Mouse (Mus musculus) adrenal gland (tissue): ENCODE measurements around the gene Ube3b.

ENCODE experiments used
- intact Hi-C: fragments of 180-260 bp; cut with DNase I; formaldehyde crosslinking; loops from one replicate; pipeline ENCODE4 v1.15.1; 2025

The Ube3b gene

GRCm38 (mm10) chr5:114373174-114373573 lies 7.2 kb upstream of the Ube3b start:
- intact Hi-C loops, result no loop called here

DNA sequence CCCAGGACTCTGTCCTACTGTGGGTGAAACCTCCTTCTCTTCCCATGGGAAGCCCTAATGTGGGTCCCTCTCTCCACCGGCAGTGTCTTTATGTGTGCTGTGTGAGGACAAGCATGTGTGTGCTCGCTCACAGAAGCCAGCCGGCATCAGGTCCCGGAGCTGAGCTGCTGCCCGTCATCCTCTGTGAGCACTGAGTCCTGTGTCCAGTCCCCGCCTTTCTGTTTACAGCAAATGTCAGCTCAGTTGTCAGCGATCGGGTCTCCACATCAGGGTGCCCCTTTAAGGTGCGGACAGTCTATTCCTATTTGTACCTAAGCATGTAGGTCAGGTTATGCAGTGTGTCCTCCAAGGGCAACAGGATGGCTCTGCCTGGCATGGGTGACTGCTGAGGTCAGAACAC lies 6.8 kb upstream of the Ube3b start:
- intact Hi-C loops, result no loop called here

- intact Hi-C loops, result no loop called here
Measured at GRCm38 (mm10) chr5:114374409-114375213, 5.8 kb upstream of the Ube3b start.

DNA sequence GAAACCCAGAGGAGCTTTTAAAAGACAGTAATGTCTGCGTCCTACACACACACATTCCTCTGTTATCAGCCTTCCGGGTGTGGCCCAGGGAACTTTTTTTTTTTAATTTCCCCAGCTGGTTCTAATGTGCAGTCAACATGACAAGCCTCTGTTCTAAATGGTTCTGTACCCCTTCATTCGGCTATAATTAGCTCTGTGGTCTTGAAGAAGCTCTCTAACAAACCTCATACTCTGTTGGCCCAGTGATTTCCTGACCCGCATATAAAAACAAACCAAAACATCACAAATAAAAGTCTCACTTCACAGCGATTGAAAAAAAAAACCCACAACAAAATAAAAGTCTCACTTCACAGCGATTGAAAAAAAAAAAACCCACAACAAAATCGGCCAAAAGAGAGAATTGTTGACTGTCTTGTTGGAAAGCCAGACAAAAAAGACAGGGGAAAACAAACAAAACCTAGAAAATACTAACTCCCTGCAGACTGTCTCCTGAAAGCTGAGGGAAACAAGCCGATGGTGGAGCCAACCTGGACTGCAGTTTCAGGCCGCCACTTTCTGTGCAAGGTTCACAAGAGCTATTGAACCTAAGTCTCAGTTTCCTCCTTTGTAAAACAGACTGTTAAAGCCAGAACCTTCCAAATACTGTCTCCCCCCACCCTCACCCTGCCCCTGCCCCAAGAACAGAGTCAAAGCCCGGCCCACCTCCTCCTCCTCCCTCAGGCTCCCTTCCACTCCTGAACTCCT lies 2.1 kb upstream of the Ube3b start:
- intact Hi-C loops, result no loop called here

DNA sequence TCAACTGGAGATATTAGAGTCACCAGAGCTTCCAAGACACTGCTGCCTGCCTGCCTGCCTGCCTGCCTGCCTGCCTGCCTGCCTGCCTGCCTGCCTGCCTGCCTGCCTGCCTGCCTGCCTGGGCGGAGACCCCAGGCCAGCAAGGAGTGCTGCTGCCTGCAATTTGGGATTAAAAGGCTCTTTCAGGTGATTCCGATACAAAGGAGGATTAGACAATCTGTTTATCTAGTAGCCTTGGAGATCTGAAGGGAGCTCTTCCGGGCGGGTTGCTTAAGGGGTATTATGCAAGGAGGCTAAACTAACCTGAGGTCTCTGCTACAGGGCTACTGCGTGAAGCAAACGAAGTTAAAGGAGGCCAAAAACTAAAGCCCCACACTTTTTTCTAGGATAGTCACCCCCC lies 1.5 kb upstream of the Ube3b start:
- intact Hi-C loops, result no loop called here

GRCm38 (mm10) chr5:114379763-114380162 lies 644 bp upstream of the Ube3b start:
- intact Hi-C loops, result loop anchor here (5.0 kb wide), 1 partner anchor 67 kb away; no protein-coding TSS in a partner anchor

DNA sequence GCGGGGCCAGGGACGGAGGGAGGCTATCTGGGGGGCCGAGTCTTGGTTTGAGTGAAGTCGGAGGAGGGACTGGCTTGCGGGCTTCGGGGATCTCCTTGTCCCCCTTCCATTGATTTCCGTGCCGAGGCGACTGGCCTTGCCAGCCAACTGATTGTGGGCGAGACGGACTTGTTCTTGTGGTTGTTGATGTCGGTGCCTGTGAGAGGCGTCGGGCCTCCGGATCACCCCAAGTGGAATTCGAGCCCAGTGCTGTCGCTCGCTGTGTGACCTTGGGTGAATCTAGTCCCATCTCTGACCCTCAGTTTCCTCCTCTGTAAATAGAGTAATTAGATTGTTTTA lies 575 bp downstream of the Ube3b start:
- intact Hi-C loops, result loop anchor here (5.0 kb wide), 1 partner anchor 69 kb away; no protein-coding TSS in a partner anchor

DNA sequence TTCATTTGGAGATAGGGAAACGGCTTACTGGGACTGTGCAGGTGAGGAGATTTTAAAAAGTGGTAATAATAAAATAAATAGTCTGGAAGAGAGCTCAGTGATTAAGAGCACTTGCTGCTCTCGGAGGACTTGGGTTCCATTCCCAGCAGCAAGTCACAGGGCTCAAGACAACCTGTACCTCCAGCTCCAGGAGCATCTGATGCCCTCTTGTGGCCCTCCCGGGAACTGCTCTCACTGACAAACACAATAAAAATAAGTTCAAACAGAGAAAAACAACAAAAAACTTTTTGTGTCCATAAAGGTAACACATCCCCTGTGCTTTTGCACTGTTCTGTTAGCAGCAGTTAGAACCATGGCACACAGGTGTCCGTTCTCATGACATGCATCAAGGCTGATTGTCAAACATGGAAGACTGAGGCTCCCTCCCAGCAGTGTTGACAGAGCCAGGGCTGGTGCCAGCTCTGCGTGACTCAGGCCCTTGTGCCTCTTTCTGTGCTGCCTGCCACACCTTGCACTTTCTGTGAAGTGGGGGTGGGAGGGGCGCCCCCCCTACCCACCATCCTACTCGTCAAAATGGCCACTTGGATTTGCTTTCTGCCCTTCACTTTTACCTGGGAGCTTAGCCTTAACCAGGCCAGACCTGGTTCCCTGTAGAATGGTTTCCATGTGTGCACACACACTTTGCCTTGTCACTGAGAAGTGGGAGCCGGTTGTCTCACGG lies 2.9 kb downstream of the Ube3b start:
- intact Hi-C loops, result loop anchor here (5.0 kb wide), 1 partner anchor 71 kb away; no protein-coding TSS in a partner anchor

DNA sequence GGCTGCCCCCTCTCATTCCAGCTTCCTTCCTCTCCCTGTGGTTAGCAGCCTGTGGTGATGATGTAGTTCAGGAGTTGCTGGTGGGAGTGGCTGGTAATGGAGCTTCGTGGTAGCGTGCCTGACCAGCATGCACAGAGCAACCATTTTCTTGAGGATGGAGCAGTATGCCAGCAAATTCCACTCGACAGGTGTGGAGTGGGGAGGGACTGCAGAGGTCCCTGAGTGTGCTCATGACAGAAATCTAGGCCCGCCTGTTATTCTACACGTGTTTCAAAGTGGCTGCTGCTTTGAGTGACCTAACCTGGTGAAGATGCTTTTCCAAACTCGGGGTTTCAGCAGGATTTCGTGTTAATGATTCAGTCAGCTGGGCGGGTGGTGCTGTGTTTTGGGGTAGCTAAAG lies 4.0 kb downstream of the Ube3b start:
- intact Hi-C loops, result loop anchor here (5.0 kb wide), 1 partner anchor 72 kb away; no protein-coding TSS in a partner anchor

DNA sequence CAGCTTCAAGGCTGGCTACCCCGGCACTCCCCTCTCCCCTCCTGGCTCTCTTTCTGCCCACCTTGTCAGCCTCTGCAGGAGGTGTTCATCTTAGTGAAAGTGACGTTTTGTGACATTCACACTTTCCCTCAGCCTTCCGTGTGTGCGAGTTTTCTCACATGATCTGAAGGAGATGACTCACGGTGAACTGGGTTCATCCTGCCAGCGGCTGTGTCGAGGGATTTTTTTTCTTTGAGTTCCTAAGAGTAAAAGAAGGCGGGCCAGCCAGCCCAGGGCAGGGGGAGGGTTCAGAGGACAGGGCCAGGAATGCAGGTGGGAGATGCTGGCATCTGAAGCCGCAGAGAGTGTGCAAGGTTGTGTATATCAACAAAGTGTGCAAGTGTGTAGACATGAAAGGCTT lies 12.8 kb downstream of the Ube3b start:
- intact Hi-C loops, result no loop called here

- intact Hi-C loops, result no loop called here
Measured at GRCm38 (mm10) chr5:114406592-114406991, 26.2 kb downstream of the Ube3b start.

GRCm38 (mm10) chr5:114407269-114407668 lies 26.9 kb downstream of the Ube3b start:
- intact Hi-C loops, result no loop called here

GRCm38 (mm10) chr5:114407810-114408209 lies 27.4 kb downstream of the Ube3b start:
- intact Hi-C loops, result no loop called here

- intact Hi-C loops, result no loop called here
Measured at GRCm38 (mm10) chr5:114408846-114409245, 28.4 kb downstream of the Ube3b start.

DNA sequence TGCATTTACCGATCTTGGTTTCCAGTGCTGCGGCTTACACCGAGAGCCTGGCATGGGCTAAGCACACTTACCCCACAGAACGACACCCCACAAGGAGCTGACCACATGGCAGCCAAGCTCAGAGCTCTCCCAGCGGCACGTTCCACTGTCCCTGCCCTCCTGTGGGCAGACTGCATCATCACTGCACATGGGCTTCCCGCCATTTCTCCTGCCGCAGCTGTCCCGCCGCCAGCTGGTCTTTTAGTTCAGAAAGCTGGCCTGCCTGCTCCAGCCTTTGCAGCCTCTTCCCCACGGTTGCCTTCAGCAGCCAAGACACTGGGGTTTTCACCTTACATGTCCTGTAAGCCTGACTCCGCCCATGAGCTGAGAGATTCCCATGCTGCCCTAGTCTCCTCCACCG lies 30.0 kb downstream of the Ube3b start:
- intact Hi-C loops, result no loop called here

DNA sequence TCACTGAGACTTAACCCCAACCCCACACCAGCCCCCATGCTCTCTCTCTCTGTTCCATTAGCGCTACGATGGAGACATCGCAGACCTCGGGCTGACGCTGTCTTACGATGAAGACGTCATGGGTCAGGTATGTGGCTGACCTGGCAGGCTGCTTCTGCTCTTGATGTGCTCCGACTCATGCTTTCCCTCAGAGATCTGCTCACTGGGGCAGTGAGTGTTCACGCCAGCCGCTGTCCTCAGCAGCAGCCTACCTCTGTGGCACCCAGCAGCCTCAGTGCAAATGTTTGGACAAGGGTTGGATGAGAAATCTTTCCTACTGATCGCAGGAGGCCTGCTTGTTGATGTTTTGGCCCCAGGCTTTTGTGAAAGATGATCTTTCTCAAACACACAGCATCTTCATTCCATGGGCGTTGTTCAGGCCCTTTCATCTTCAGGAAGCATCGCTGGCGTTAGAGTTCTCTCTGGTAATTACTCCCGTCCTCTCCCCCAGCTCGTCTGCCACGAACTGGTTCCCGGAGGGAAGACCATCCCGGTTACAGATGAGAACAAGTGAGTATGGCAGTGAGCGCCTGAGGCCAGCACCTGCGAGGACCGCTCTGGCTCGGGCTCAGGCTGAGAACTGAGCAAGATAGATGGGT lies 32.1 kb downstream of the Ube3b start:
- intact Hi-C loops, result no loop called here

DNA sequence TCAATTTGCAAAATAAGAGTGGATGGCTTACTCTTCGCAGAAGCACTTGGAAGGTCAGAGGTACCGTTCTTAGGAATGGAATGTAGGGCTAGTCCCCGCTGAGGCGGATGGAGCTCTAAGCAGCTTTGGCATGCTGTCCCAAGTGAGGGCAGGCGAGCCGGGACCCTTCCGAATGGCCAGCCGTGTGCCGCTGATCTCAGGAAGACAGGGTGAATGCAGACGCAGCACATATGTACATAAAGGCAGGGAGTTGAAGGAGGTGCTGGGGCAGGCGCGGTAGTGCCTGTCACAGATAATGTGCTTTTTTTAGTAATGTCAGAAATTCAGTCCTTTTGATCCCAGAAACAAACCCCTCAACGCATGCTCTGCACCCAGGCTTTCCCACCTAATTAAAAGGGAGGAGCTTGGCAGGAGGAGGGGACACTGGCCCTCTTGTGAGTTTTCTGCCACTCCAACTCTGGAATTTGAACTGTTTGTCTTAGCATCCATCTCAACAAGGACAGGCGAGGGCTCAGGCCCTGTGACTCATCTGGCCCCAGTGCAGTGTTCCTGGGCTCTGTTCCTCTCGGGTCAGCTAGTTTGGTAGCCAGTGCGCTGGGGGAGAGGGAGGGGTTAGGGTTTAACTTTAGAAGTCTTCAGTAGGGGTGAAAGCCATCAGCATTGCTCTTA lies 32.8 kb downstream of the Ube3b start:
- intact Hi-C loops, result no loop called here

DNA sequence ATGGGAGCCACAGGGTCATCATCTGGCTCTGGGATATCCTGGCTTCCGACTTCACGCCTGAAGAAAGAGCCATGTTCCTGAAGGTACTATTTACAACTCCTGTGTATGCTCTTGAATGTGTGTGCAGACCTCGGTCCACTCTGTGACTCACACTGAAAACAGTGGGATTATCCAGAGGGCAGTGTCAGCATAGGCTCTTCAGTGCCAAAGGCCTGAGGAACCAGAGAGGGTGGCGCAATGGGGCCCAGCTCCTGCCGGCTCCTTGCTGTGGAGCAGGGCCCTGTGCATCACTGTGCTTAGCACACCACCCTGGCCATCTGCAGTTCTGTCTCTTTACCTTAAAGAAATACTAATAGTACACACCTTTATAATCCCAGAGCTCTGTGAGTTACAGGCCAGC lies 35.2 kb downstream of the Ube3b start:
- intact Hi-C loops, result no loop called here

- intact Hi-C loops, result no loop called here
Measured at GRCm38 (mm10) chr5:114416855-114417254, 36.4 kb downstream of the Ube3b start.

DNA sequence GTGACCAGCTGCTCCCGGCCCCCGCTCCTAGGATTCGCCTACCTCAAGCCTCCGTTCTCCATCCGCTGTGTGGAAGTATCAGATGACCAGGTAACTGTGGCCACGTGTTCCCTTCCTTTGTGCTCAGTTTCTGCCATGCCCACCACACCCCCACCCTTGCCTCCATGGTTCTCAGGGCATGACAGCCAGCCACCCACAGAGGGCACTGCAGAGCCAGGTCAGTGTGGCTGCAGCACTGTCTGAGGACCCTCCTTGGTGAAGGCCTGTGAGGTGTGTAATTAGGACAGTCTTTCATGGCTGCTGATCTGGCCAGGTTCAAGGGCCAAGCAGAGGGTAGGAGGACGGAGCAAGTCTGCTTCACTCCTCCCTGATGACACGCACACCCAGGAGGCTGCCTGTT lies 38.1 kb downstream of the Ube3b start:
- intact Hi-C loops, result no loop called here
